Mouse (Mus musculus): Measurements from ENCODE around the gene Mydgf. TPM values are rescaled to one million over a fixed set of nuclear protein-coding genes. Genes with fewer than 3 reads are reported as not detected.

Gene Mydgf
- total and polyA plus RNA-seq, 2 experiments: 81.1 to 91.1 TPM

DNA sequence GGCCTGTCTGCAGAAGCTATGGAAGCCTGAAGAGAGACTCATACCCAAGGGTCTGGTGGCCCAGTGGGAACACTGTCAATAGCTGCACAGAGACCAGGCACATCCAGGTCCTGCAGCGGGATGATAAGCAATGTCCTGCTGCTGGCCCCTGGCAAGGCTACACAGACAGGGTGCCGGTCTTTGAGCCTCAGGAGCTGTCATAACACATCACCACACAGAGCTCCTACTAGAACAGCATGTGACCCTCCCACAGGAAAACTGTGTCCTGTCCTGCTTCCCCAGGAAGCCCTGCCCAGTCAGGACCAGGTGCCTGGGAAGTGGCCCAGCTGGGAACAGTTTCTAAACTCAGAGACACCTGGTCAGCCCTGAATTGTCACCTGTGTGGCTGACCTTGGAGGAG, 27.4 kb upstream of the Mydgf start:
- Histone ChIP-seq H3K27ac (replicated peaks; ENCODE audit: insufficient read depth, low read depth, low read length) (peak overlapping the region; percentile 63), H3K27me3 (ENCODE audit: control insufficient read depth, insufficient read depth, low read length) (no peaks in the 10 kb centered on the region), H3K9ac (ENCODE audit: low read depth, low read length) (peak overlapping the region; percentile 3; the same call in 1 of the 2 replicates), H3K4me3 (ENCODE audit: insufficient read depth, low read depth, low read length) (no peak overlapping the region), H3K36me3 (ENCODE audit: control insufficient read depth, insufficient read depth, low read length) (0 out of 2 replicates have a peak, but pooled peaks cover 5% of the 10 kb centered on the region), H3K4me1 (ENCODE audit: control insufficient read depth, insufficient read depth, low read length) (peaks cover 63% of the 10 kb centered on the region), H3K79me2 (ENCODE audit: control insufficient read depth, insufficient read depth, low read length) (peaks cover 4% of the 10 kb centered on the region; the same call in 1 of the 2 replicates)
- peak; percentile 91 for DNase-seq (ENCODE audit: extremely low read depth, low read depth, low spot score)
- TF ChIP-seq POLR2A (IDR thresholded peaks at IDR 0.05; ENCODE audit: extremely low read depth, insufficient read depth, low read length): no peak
- no peak for TF ChIP-seq CTCF (IDR thresholded peaks at IDR 0.05; ENCODE audit: low read depth, low read length)
- WGBS: 13% methylated on average over 2 of the region's 2 CpGs

GRCm38 (mm10) chr17:56208821-56209220, 25.1 kb upstream of the Mydgf start:
- Histone ChIP-seq H3K9ac (ENCODE audit: low read depth, low read length) (no peak overlapping the region), H3K36me3 (ENCODE audit: control insufficient read depth, insufficient read depth, low read length) (peaks cover 5% of the 10 kb centered on the region; the same call in 1 of the 2 replicates), H3K4me3 (ENCODE audit: insufficient read depth, low read depth, low read length) (no peak overlapping the region), H3K4me1 (ENCODE audit: control insufficient read depth, insufficient read depth, low read length) (peaks cover 62% of the 10 kb centered on the region), H3K79me2 (ENCODE audit: control insufficient read depth, insufficient read depth, low read length) (no peaks in the 10 kb centered on the region; the same call in 1 of the 2 replicates), H3K27me3 (ENCODE audit: control insufficient read depth, insufficient read depth, low read length) (no peaks in the 10 kb centered on the region), H3K27ac (replicated peaks; ENCODE audit: insufficient read depth, low read depth, low read length) (peak overlapping the region; percentile 75)
- no peak for TF ChIP-seq CTCF (IDR thresholded peaks at IDR 0.05; ENCODE audit: low read depth, low read length)
- no peak for TF ChIP-seq POLR2A (IDR thresholded peaks at IDR 0.05; ENCODE audit: extremely low read depth, insufficient read depth, low read length)
- DNase-seq (ENCODE audit: extremely low read depth, low read depth, low spot score): peak; percentile 95
- WGBS: 30% methylated on average over 3 of the region's 3 CpGs

GRCm38 (mm10) chr17:56207963-56208530, 24.3 kb upstream of the Mydgf start:
- WGBS: 27% methylated on average over 9 of the region's 9 CpGs
- peak; percentile 98 for DNase-seq (ENCODE audit: extremely low read depth, low read depth, low spot score)
- TF ChIP-seq POLR2A (IDR thresholded peaks at IDR 0.05; ENCODE audit: extremely low read depth, insufficient read depth, low read length) (no peak), CTCF (IDR thresholded peaks at IDR 0.05; ENCODE audit: low read depth, low read length) (no peak)

DNA sequence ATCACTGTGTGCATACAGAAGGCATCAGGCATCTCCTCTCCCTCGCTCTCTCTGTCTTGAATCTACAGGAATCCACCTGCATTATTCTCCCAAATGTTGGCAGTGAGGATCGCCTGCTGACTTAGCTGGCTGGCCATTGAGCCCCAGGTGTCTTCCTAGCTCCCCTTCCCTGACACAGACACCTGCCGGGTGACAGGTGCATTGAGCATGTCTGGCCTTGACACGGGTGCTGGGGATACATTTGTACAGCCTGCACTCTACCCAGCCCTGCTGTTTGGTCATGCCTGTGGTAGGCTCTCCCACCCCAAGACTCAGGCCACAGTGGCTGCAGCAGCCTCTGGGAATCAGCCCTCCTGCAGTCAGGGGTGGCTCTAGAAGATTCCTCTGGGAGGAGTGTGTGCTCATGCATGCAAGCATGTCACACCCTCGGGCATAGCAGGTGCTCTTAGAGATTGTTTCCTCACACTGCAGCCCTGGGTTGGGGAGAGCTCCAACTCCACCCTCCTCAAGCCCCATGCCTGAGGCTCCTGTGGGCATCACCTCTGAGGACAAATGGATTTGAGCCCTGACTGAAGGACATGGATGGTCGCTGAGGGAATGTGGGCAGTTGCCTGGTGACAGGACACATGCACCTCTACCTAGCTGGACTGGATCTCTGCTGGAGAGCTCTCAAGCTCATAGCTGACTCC, 23.4 kb upstream of the Mydgf start:
- TF ChIP-seq CTCF (IDR thresholded peaks at IDR 0.05; ENCODE audit: low read depth, low read length) (no peak), POLR2A (IDR thresholded peaks at IDR 0.05; ENCODE audit: extremely low read depth, insufficient read depth, low read length) (no peak)
- Histone ChIP-seq H3K9ac (ENCODE audit: low read depth, low read length) (no peak overlapping the region), H3K4me3 (ENCODE audit: insufficient read depth, low read depth, low read length) (no peak overlapping the region), H3K36me3 (ENCODE audit: control insufficient read depth, insufficient read depth, low read length) (peaks cover 7% of the 10 kb centered on the region; the same call in 1 of the 2 replicates), H3K79me2 (ENCODE audit: control insufficient read depth, insufficient read depth, low read length) (no peaks in the 10 kb centered on the region; the same call in 1 of the 2 replicates), H3K4me1 (ENCODE audit: control insufficient read depth, insufficient read depth, low read length) (peaks cover 52% of the 10 kb centered on the region), H3K27ac (replicated peaks; ENCODE audit: insufficient read depth, low read depth, low read length) (peak overlapping the region; percentile 75), H3K27me3 (ENCODE audit: control insufficient read depth, insufficient read depth, low read length) (no peaks in the 10 kb centered on the region)
- 47% methylated on average over 6 of the region's 6 CpGs for WGBS
- no peak for DNase-seq (ENCODE audit: extremely low read depth, low read depth, low spot score)

More at GRCm38 (mm10) chr17:56207963-56208530, 24.3 kb upstream of the Mydgf start:
- H3K27me3 ChIP-seq (ENCODE audit: control insufficient read depth, insufficient read depth, low read length): no peaks in the 10 kb centered on the region
- H3K4me3 ChIP-seq (ENCODE audit: insufficient read depth, low read depth, low read length): no peak overlapping the region
- no peaks in the 10 kb centered on the region; the same call in 1 of the 2 replicates for H3K79me2 ChIP-seq (ENCODE audit: control insufficient read depth, insufficient read depth, low read length)
- peaks cover 59% of the 10 kb centered on the region for H3K4me1 ChIP-seq (ENCODE audit: control insufficient read depth, insufficient read depth, low read length)
- no peak overlapping the region for H3K9ac ChIP-seq (ENCODE audit: low read depth, low read length)
- peak overlapping the region; percentile 75 for H3K27ac ChIP-seq (replicated peaks; ENCODE audit: insufficient read depth, low read depth, low read length)
- H3K36me3 ChIP-seq (ENCODE audit: control insufficient read depth, insufficient read depth, low read length): peaks cover 7% of the 10 kb centered on the region; the same call in 1 of the 2 replicates

GRCm38 (mm10) chr17:56206276-56206884, 22.7 kb upstream of the Mydgf start:
- Histone ChIP-seq H3K79me2 (ENCODE audit: control insufficient read depth, insufficient read depth, low read length) (no peaks in the 10 kb centered on the region; the same call in 1 of the 2 replicates), H3K9ac (ENCODE audit: low read depth, low read length) (no peak overlapping the region), H3K4me1 (ENCODE audit: control insufficient read depth, insufficient read depth, low read length) (peaks cover 45% of the 10 kb centered on the region), H3K27me3 (ENCODE audit: control insufficient read depth, insufficient read depth, low read length) (no peaks in the 10 kb centered on the region), H3K4me3 (ENCODE audit: insufficient read depth, low read depth, low read length) (no peak overlapping the region), H3K27ac (replicated peaks; ENCODE audit: insufficient read depth, low read depth, low read length) (peak overlapping the region; percentile 80), H3K36me3 (ENCODE audit: control insufficient read depth, insufficient read depth, low read length) (peaks cover 7% of the 10 kb centered on the region; the same call in 1 of the 2 replicates)
- WGBS: 32% methylated on average over 10 of the region's 10 CpGs
- TF ChIP-seq POLR2A (IDR thresholded peaks at IDR 0.05; ENCODE audit: extremely low read depth, insufficient read depth, low read length) (no peak), CTCF (IDR thresholded peaks at IDR 0.05; ENCODE audit: low read depth, low read length) (no peak)
- DNase-seq (ENCODE audit: extremely low read depth, low read depth, low spot score): peak; percentile 99
